Mouse (Mus musculus) liver, adult 2 months (tissue): ENCODE data around the gene Ehd2.

Experiments used
- CTCF ChIP-seq: fragments of 200-500 bp; IDR thresholded peaks from 2 replicates; pipeline ENCODE4 v1.5.1; 2011; ENCODE audit warnings: low read depth, low read length, control low read depth
- POLR2A ChIP-seq: fragments of 200-500 bp; IDR thresholded peaks from 2 replicates; pipeline ENCODE4 v1.6.1; 2011; ENCODE audit warnings: low read length, control low read depth; ENCODE audit not compliant: insufficient read depth; ENCODE audit errors: extremely low read depth

DNA sequence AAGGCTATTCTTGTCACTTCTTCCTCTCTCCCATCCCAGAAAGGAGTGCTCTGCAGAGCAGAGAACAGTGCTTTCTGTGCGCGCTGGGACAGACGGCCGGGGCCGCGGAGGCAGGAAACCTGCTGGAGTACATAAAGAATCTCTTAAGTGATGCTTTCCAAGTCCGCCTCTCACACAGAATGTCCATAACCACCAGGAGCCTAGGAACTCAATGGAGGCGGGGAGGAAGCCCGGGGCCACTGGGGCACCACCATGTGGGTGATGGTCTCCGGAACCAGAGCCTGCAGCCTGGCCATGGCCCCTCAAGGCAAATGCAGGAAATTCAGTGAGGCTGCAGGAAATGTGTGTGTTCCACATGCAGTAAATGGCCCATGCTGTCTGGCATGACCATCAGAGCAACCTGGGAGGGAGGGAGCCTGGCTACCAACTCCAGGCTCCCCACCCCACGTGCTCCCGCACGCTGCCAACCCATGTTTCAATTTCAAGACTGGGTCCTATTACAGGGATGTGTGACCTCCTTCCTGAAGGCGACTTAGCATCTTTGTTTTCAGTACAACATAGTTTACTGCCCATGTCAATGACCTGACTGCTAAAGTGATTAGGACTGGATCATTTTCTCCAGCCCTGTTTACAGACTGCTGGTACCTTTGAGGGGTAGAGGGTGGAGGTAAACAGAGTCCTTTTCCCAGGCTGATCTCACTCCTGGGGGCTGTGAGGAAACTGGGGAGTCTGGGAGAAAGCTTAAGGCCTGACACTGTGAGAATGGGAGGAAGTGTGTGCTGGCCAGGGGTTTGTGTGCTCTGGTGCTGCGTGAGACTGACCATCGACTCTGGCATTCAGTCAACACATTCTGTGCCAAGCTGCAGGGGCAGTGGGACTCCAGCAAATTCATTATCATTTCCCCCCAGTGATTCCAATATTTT lies 33.7 kb downstream of the Ehd2 start:
- TF ChIP-seq POLR2A (no peak), CTCF (no peak)
